Mouse (Mus musculus): ENCODE measurements at regions not wholly inside any gene's neighbourhood (a gene's known extent, or its start where the extent isn't known, plus 50 kb on each side); places are given as distances from the start of the nearest gene placed in this dataset.

- no peak for DNase-seq (ENCODE audit: low spot score in 2 of 2)
Measured at GRCm38 (mm10) chr7:74224378-74224777, 210.9 kb upstream of the St8sia2 start.

- no peak for DNase-seq (ENCODE audit: low spot score in 2 of 2)
Measured at GRCm38 (mm10) chr7:74200661-74201060, 187.2 kb upstream of the St8sia2 start.

DNA sequence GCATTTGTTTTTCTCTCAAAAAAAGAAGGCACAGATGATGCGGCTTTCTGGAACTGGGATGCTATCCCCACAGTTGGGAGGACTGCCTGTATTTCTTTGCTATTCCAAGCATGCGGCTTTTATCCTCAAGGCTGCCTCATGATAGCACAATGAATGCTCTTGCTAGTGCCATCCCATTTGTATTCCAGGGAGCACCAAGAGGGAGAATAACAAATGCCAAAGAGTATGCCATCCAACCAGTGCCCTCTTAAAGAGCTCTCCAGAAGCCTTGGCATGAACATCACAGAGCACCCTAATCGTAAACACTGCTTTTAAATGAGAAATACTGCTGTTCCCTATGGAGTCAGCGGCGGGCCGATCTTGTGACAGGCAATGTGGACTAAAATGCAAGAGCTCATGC is 185.3 kb upstream of the St8sia2 start:
- no peak for DNase-seq (ENCODE audit: low spot score in 2 of 2)

- no peak for DNase-seq (ENCODE audit: low spot score in 2 of 2)
Measured at GRCm38 (mm10) chr7:74184661-74185060, 171.2 kb upstream of the St8sia2 start.

DNA sequence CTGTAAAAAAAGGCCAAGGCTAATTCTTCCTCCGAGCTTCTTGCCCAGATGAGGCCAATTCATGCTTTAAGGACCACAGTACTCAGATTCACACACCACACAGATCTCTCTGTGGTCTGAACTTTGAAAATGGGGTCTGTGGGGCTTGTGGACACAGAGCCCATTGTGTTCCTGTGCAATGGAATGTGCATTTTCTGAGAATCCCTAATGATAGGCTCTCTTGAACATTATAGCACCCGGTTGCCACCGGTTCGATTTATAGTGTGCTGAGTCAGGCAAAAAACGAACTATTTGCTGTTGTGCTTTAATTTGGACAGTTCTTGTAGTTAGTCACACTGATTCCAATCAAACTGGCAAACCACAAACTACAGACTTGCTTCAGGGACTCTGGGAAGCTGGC is 160.7 kb upstream of the St8sia2 start:
- no peak for DNase-seq (ENCODE audit: low spot score in 2 of 2)

DNA sequence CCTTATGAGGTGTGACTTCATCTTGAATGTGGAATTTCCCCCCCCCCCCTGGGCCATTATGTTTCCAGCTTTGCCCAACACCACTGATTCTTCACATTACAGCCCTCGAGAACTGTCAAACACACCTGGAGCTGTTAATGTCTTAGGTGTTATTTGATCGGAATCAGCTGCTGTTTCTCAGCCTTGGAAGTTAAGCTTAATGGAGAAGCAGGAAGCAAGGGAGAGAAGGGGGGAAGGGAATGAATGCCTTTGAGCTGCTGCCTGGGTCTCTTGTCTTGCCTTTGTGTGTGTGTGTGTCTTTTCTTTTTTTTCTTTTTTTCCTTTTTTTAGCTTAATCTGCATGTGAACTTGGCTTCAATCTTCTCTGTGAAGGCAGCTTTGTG is 159.7 kb upstream of the St8sia2 start:
- DNase-seq (ENCODE audit: low spot score in 2 of 2), result no peak

GRCm38 (mm10) chr7:74172504-74173229 is 159.2 kb upstream of the St8sia2 start:
- no peak for DNase-seq (ENCODE audit: low spot score in 2 of 2)

DNA sequence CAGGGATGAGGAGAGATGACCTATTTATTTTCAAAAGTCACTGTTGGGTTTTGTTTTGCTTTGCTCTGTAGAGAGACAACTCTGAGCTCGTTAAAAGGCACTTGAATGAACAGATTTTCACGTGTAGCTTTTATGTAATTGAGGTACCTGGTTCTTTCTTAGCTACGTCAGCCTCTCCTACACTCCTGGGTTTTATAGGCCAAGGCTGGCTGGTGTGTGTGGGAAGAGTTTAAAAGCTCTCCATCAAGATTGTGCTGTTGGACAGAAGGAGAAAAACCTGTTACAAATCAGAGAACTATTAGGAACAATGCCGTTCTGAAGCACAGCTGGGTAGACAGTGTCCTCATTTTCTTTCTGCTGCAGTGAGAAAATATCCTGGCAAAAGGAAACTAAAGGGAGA is 138.1 kb upstream of the St8sia2 start:
- no peak for DNase-seq (ENCODE audit: low spot score in 2 of 2)

DNA sequence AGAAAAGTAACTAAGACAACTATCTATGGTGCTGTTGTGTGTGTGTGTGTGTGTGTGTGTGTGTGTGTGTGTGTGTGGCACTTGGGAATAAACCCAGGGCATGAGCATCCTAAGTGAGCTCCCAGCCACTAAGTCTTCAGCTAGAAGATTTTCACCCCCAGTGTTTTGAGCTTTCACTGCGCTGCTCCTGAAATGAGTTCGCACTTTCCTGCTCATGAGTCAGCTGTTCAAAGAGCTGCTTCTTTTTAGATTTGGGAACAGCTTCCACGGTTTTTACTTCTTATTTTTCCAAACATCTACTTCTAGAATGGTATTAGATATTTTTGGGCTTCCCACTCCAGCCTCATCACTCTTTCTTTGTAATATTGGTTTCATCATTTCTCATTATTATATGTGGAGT is 129.7 kb upstream of the St8sia2 start:
- peak in 1 of 2 experiments; percentile 9 for DNase-seq (ENCODE audit: low spot score in 2 of 2)

DNA sequence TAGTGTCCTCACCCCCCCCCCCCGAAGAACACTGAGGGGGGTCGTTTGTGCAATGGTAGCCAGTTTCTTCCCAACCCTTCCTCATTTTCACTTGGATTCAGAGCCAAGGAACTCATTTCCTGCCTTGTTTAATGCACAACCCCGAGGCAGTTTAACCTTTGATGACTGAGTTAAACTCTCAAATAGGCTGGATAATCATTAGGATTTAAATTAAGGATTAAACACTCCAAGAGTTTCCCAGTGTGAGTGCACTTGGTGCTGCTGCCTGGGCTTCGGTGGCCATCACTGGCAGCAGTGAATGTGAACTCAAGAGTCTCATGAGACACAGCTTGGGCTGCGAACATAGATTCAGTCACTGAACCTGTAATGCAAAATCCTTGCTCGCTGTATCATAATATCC is 124.7 kb upstream of the St8sia2 start:
- no peak for DNase-seq (ENCODE audit: low spot score in 2 of 2)

DNA sequence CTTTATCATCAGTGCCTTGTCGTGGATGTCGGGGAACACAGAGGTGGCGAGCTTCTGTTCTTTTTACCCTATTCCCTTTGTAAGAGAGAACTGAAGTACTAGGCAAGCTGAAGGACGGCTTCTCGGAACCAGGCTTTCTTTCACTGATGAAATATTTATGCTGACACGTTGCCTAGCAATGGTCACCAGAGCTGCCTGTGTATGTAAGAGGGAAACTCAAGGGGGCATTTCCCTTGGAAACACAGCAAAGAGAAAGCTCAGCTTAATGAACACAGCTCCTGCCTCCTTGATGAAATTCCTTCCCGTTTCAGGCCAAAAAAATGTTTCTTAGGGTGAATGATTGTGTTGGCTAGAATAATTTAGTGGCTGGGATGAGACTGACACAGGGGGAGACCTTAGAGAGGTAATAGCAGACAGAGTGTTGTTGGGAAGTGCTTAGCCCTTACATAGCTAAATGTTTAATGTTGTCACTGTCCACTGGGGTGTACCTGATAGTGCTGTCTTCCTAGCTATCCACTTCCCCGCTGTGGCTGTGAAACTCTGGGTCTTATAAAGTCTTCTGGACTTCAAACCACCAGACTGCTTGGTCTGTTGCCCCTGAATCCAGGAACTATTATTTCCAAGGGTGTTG is 116.8 kb upstream of the St8sia2 start:
- peak; percentile 9 to 18 for DNase-seq (ENCODE audit: low spot score in 2 of 2)

- no peak for DNase-seq (ENCODE audit: low spot score in 2 of 2)
Measured at GRCm38 (mm10) chr7:74112071-74112470, 98.6 kb upstream of the St8sia2 start.

GRCm38 (mm10) chr7:74108347-74108746 is 94.9 kb upstream of the St8sia2 start:
- peak in 1 of 2 experiments; percentile 12 for DNase-seq (ENCODE audit: low spot score in 2 of 2)

- peak in 1 of 2 experiments; percentile 7 for DNase-seq (ENCODE audit: low spot score in 2 of 2)
Measured at GRCm38 (mm10) chr7:74107176-74107928, 93.9 kb upstream of the St8sia2 start.

- peak in 1 of 2 experiments; percentile 7 for DNase-seq (ENCODE audit: low spot score in 2 of 2)
Measured at GRCm38 (mm10) chr7:74091402-74092025, 78.0 kb upstream of the St8sia2 start.

GRCm38 (mm10) chr7:74080846-74081235 is 67.4 kb upstream of the St8sia2 start:
- DNase-seq (ENCODE audit: low spot score in 2 of 2), result no peak

DNA sequence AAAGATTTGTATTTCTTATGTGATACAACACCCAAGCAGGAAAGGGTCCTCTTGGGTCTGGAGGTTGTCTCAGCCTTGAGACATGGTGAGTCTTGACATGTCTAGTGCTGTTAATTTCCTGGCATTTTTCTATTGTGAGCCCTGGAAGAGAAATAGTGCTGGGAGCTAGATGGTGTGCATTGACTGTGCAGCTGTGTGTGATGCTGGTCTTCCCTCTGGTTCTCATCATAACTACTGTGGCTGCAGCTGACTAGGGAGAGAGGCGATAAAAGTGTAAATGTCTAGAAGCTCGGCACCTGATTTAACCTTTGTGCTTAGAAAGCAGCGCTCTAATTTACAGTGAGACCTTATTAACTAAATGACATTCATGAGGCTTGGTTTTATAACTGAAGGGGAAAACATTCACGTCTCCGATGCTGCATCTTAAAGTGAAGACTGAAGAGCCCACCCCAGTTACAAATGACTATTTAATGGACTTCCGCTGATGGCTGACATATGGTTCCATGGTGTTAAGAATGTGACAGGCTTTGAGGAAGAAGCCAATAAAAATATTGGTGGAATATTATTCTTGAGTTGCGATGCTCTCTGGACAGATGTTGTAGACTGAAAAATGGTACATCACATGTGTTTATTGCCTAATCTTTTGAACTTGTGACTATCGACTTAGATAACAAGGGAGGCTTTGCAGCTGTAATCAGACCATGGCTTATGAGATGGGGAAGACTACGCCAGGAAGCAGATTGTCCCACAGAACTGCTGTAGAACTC is 66.8 kb upstream of the St8sia2 start:
- DNase-seq (ENCODE audit: low spot score in 2 of 2), result no peak

DNA sequence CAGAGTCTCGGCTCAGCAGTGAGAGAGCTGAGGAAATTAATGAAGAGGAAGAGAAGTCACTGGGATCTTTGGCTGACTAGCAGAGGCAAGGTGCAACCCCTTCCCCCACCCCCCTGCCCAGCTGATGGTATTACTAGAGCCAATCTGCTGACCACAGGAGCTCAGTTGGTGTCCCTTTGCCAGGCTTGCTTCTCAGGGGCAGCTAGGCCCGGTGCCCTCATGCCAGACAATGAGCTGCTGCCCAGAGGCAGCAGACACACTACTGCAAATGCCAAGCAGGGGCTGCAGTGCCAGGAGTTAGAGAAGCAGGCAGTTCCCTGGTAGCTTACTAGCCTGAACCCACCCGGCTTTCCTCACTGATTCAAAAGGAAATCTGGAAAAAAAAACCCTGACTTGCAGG is 59.1 kb upstream of the St8sia2 start:
- no peak for DNase-seq (ENCODE audit: low spot score in 2 of 2)

GRCm38 (mm10) chr7:74070836-74071235 is 57.3 kb upstream of the St8sia2 start:
- DNase-seq (ENCODE audit: low spot score in 2 of 2), result no peak

GRCm38 (mm10) chr7:74065449-74066099 is 52.1 kb upstream of the St8sia2 start:
- no peak for DNase-seq (ENCODE audit: low spot score in 2 of 2)
